Mouse (Mus musculus) heart, postnatal 0 days (tissue): ENCODE measurements around the gene Rxra.

Experiments used
- CTCF ChIP-seq: IDR thresholded peaks from 2 replicates; pipeline ENCODE4 v1.5.1; 2016; ENCODE audit warnings: antibody characterized with exemption, control low read depth, low read depth
- EP300 ChIP-seq: IDR thresholded peaks from 2 replicates; pipeline ENCODE4 v1.6.1; 2016; ENCODE audit warnings: antibody characterized with exemption, low read depth

DNA sequence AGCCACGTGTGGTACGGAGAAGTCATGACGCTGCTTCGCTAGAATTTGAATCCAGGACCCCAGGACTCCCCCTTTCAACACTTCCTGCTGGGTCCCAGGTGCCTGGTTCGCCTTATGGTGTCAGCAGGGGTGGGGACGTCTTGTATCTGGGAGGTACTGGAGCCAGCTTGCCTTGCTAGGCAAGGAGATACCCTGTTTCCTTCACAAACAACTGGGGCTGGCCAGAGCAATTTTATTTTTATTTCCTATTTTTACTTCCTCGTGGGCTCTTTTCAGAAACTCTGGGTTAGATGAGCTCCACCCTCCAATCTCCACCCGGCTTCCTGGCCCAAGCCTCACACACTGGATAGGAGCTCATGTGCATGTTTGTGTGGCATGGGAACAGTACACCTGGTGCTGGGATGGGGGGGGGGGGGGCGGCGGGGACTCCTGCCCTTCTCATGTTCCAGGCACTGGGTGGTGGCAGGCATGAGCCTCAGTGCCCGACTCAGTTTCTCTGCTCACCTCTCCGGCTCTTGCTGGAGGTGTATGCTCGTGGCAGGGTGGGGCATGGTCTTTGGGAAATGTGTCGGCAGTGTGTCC, 15.0 kb downstream of the Rxra start:
- TF ChIP-seq CTCF, result no peak
- no peak for TF ChIP-seq EP300
